Mouse (Mus musculus) intestine, postnatal 0 days (tissue): ENCODE measurements at regions not wholly inside any gene's neighbourhood (a gene's known extent, or its start where the extent isn't known, plus 50 kb on each side); places are given as distances from the start of the nearest gene placed in this dataset.

ENCODE experiments used
- ATAC-seq: fragments of 200-750 bp; cut with Nextera tagmentation; 2 replicates; pipeline ENCODE4 v1.8.0; 2017; ENCODE audit warnings: mild to moderate bottlenecking, moderate TSS enrichment, moderate library complexity
- H3K27ac ChIP-seq: fragments of 300-500 bp; sonication (generic); 2 replicates; pipeline ENCODE4 v1.5.1; 2014; ENCODE audit warnings: mild to moderate bottlenecking, low read depth, low read length, moderate library complexity
- H3K27me3 ChIP-seq: fragments of 300-500 bp; sonication (generic); replicated peaks from 2 replicates; pipeline ENCODE4 v1.6.1; 2014; ENCODE audit warnings: low read length, mixed read lengths; ENCODE audit not compliant: control insufficient read depth, insufficient read depth
- H3K36me3 ChIP-seq: fragments of 300-500 bp; sonication (generic); 2 replicates; pipeline ENCODE4 v1.6.1; 2014; ENCODE audit warnings: mild to moderate bottlenecking, moderate library complexity; ENCODE audit not compliant: control insufficient read depth, insufficient read depth
- H3K4me1 ChIP-seq: fragments of 300-500 bp; sonication (generic); replicated peaks from 2 replicates; pipeline ENCODE4 v1.6.1; 2014; ENCODE audit warnings: antibody characterized with exemption, low read length, mixed read lengths; ENCODE audit not compliant: control insufficient read depth, insufficient read depth
- H3K4me2 ChIP-seq: fragments of 300-500 bp; sonication (generic); replicated peaks from 2 replicates; pipeline ENCODE4 v1.6.1; 2014; ENCODE audit warnings: low read depth, mild to moderate bottlenecking, moderate library complexity
- H3K4me3 ChIP-seq: fragments of 300-500 bp; sonication (generic); 2 replicates; pipeline ENCODE4 v1.5.1; 2014; ENCODE audit warnings: low read depth, low read length
- H3K9ac ChIP-seq: fragments of 300-500 bp; sonication (generic); 2 replicates; pipeline ENCODE4 v1.6.1; 2014; ENCODE audit warnings: mild to moderate bottlenecking, low read depth, low read length
- H3K9me3 ChIP-seq: fragments of 300-500 bp; sonication (generic); 2 replicates; pipeline ENCODE4 v1.6.1; 2016; ENCODE audit warnings: mixed run types; ENCODE audit not compliant: control insufficient read depth
- CTCF ChIP-seq: sonication (generic); IDR thresholded peaks from 2 replicates; pipeline ENCODE4 v1.5.1; 2016; ENCODE audit warnings: low read depth, mild to moderate bottlenecking, control low read depth, antibody characterized with exemption, moderate library complexity
- WGBS: fragments of 180-500 bp; shearing (Covaris S2); extraction: QIAGEN DNeasy Blood & Tissue Kit; methylation state at CpG from one replicate; pipeline ENCODE4 v1.1.7; 2014; 5-methylcytosine and 5-hydroxymethylcytosine counted together

- Histone ChIP-seq H3K4me1 (no peaks in the 10 kb centered on the region), H3K27ac (no peak overlapping the region), H3K4me3 (no peak overlapping the region), H3K9me3 (no peaks in the 10 kb centered on the region), H3K36me3 (no peaks in the 10 kb centered on the region), H3K4me2 (no peak overlapping the region), H3K9ac (no peak overlapping the region), H3K27me3 (no peaks in the 10 kb centered on the region)
- ATAC-seq, result no peak
- no peak for TF ChIP-seq CTCF
Observed at GRCm38 (mm10) chr3:60323514-60323913, 149.1 kb upstream of the Mbnl1 start.

- H3K36me3 ChIP-seq, result no peaks in the 10 kb centered on the region
- no peak overlapping the region for H3K9ac ChIP-seq
- no peaks in the 10 kb centered on the region for H3K4me1 ChIP-seq
- no peak overlapping the region for H3K4me2 ChIP-seq
- no peak for ATAC-seq
- H3K27me3 ChIP-seq, result no peaks in the 10 kb centered on the region
- no peak overlapping the region for H3K4me3 ChIP-seq
- no peak for TF ChIP-seq CTCF
- no peaks in the 10 kb centered on the region for H3K9me3 ChIP-seq
- H3K27ac ChIP-seq, result no peak overlapping the region
Observed at GRCm38 (mm10) chr3:60324416-60324815, 148.2 kb upstream of the Mbnl1 start.

DNA sequence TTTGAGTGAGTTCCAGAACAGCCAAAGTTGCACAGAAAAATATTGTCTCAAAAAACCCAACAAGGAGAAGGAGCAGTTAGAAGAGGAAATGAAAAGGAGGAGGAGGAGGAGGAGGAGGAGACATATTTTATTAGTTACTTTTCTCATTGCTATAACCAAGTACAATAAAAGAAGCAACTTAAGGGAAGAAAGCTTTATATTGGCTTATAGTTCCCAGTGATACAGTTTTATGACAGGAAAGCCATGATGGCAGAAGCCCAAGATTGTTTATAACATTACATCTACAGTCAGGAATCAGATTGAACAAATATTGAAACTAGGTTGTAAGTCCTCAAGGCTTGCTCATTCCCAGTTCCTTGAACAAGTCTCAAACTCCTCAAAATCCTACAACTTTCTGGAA lies 147.7 kb upstream of the Mbnl1 start:
- no peaks in the 10 kb centered on the region for H3K36me3 ChIP-seq
- no peak for ATAC-seq
- no peak overlapping the region for H3K27ac ChIP-seq
- H3K4me1 ChIP-seq, result no peaks in the 10 kb centered on the region
- H3K27me3 ChIP-seq, result no peaks in the 10 kb centered on the region
- H3K9ac ChIP-seq, result no peak overlapping the region
- H3K4me3 ChIP-seq, result no peak overlapping the region
- H3K4me2 ChIP-seq, result no peak overlapping the region
- TF ChIP-seq CTCF, result no peak
- no peaks in the 10 kb centered on the region for H3K9me3 ChIP-seq

- no peaks in the 10 kb centered on the region for H3K9me3 ChIP-seq
- H3K27me3 ChIP-seq, result no peaks in the 10 kb centered on the region
- no peak overlapping the region for H3K27ac ChIP-seq
- no peaks in the 10 kb centered on the region for H3K4me1 ChIP-seq
- no peak overlapping the region for H3K9ac ChIP-seq
- no peak for ATAC-seq
- no peak for TF ChIP-seq CTCF
- H3K36me3 ChIP-seq, result no peaks in the 10 kb centered on the region
- H3K4me2 ChIP-seq, result no peak overlapping the region
- H3K4me3 ChIP-seq, result no peak overlapping the region
Observed at GRCm38 (mm10) chr3:60332460-60332859, 140.2 kb upstream of the Mbnl1 start.

- no peak for ATAC-seq
- Histone ChIP-seq H3K36me3 (no peaks in the 10 kb centered on the region), H3K4me2 (no peak overlapping the region), H3K27ac (no peak overlapping the region), H3K9me3 (no peaks in the 10 kb centered on the region), H3K9ac (no peak overlapping the region), H3K4me3 (no peak overlapping the region), H3K4me1 (no peaks in the 10 kb centered on the region), H3K27me3 (no peaks in the 10 kb centered on the region)
- TF ChIP-seq CTCF, result no peak
- 85% methylated on average over 2 of the region's 2 CpGs for WGBS
Observed at GRCm38 (mm10) chr3:60333669-60334068, 139.0 kb upstream of the Mbnl1 start.

DNA sequence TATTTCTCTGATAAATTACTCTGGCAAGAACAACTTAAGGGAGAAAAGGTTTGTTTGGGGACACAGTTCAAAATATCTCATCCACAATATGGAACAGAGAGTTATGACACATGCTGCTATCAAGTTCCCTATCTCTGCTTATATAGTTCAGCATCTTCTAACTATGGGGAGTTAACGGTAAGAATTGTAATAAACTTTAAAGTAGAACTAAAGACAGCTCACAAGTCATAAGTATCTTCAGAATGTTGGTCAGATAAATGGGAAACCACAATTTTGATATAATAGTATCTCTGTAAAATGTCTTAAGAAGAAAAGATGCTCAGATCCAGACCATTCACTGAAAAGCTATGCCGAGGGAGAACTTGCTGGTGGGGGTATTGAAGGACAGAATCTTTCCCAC lies 138.5 kb upstream of the Mbnl1 start:
- no peaks in the 10 kb centered on the region for H3K27me3 ChIP-seq
- H3K9ac ChIP-seq, result no peak overlapping the region
- no peak overlapping the region for H3K4me2 ChIP-seq
- no peak overlapping the region for H3K27ac ChIP-seq
- H3K4me1 ChIP-seq, result no peaks in the 10 kb centered on the region
- WGBS, result 91% methylated on average over 2 of the region's 2 CpGs
- no peaks in the 10 kb centered on the region for H3K36me3 ChIP-seq
- ATAC-seq, result no peak
- no peak overlapping the region for H3K4me3 ChIP-seq
- no peaks in the 10 kb centered on the region for H3K9me3 ChIP-seq
- TF ChIP-seq CTCF, result no peak

DNA sequence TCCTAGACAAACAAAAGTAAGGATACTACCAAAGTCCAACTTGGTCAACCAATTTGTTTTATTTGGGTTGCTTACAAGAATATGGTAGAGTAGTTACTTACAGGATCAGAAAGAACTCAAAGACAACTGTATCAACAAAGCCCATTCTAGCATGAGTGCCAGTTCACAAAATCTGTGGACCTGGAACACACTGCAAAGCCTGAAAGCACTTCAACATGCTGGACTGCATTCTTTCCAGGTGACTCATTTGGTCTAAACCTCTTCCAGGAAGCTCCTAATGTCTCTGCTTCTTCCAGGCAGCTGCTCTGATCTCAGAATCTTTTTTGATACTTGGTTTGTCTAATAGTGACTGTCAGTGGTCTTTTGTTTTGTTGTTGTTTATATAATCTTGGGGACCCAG lies 126.2 kb upstream of the Mbnl1 start:
- no peaks in the 10 kb centered on the region for H3K27me3 ChIP-seq
- H3K4me3 ChIP-seq, result no peak overlapping the region
- H3K27ac ChIP-seq, result no peak overlapping the region
- TF ChIP-seq CTCF, result no peak
- no peak overlapping the region for H3K9ac ChIP-seq
- ATAC-seq, result no peak
- no peaks in the 10 kb centered on the region for H3K9me3 ChIP-seq
- no peak overlapping the region for H3K4me2 ChIP-seq
- no peaks in the 10 kb centered on the region for H3K36me3 ChIP-seq
- no peaks in the 10 kb centered on the region for H3K4me1 ChIP-seq
